Mouse (Mus musculus): ENCODE data around the gene Vamp5. TPM values are rescaled to one million over a fixed set of nuclear protein-coding genes. Genes with fewer than 3 reads are reported as not detected.
A peak's percentile ranks its signal among the peaks of the same experiment; 100 is the strongest.

Vamp5 gene
- polyA plus RNA-seq, 1 experiment from 2014 or later = 31.0 TPM

DNA sequence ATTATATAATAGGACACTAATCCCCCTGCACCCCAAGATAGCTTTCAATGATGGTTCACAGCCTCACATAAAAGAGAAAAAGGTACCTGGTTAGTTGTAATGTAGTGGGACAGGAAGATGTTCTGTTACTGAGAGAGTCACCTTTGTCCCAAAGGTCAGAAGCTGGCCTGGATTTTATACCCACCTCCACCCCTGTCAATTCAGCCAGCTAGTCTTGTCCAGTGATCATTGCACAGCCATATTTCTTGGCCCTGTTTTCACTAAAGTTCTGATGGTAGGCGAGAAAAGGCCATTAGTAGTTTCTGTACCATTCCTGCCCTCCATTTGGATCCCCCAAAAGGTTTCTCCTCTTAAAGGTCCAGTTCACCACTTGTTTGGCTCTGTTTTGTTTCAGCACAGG, 26.2 kb downstream of the Vamp5 start:
- H3K4me1 ChIP-seq (ENCODE audit: insufficient read depth) = peaks cover 6% of the 10 kb centered on the region; the same call in 1 of the 2 replicates
- TF ChIP-seq CTCF (IDR thresholded peaks at IDR 0.05; ENCODE audit: low read depth) = no peak
- H3K27ac ChIP-seq (ENCODE audit: low read depth) = no peak overlapping the region
- no peak for ATAC-seq (ENCODE audit: insufficient read depth)
- no peaks in the 10 kb centered on the region for H3K27me3 ChIP-seq (ENCODE audit: insufficient read depth, low read length)
- DNase-seq = no peak
- H3K9ac ChIP-seq = no peak overlapping the region
- no peak overlapping the region for H3K4me2 ChIP-seq
- WGBS = 68% methylated on average over 1 of the region's 1 CpGs
- H3K9me3 ChIP-seq (ENCODE audit: low read depth, low read length) = no peaks in the 10 kb centered on the region
- no peak overlapping the region for H3K4me3 ChIP-seq (ENCODE audit: low read depth, low read length)
- peaks cover 36% of the 10 kb centered on the region for H3K36me3 ChIP-seq (ENCODE audit: insufficient read depth)

- no peak for TF ChIP-seq CTCF (IDR thresholded peaks at IDR 0.05; ENCODE audit: low read depth)
- Histone ChIP-seq H3K27me3 (ENCODE audit: insufficient read depth, low read length) (no peaks in the 10 kb centered on the region), H3K27ac (ENCODE audit: low read depth) (peak overlapping the region; percentile 48; the same call in 1 of the 2 replicates), H3K4me1 (ENCODE audit: insufficient read depth) (peaks cover 9% of the 10 kb centered on the region; the same call in 1 of the 2 replicates), H3K4me2 (peak overlapping the region; percentile 33), H3K36me3 (ENCODE audit: insufficient read depth) (peaks cover 32% of the 10 kb centered on the region), H3K9me3 (ENCODE audit: low read depth, low read length) (no peaks in the 10 kb centered on the region), H3K4me3 (ENCODE audit: low read depth, low read length) (no peak overlapping the region), H3K9ac (no peak overlapping the region)
- 42% methylated on average over 5 of the region's 5 CpGs for WGBS
- DNase-seq (peak; percentile 88), ATAC-seq (ENCODE audit: insufficient read depth) (no peak)
Observed at GRCm38 (mm10) chr6:72352636-72353405, 27.4 kb downstream of the Vamp5 start.

DNA sequence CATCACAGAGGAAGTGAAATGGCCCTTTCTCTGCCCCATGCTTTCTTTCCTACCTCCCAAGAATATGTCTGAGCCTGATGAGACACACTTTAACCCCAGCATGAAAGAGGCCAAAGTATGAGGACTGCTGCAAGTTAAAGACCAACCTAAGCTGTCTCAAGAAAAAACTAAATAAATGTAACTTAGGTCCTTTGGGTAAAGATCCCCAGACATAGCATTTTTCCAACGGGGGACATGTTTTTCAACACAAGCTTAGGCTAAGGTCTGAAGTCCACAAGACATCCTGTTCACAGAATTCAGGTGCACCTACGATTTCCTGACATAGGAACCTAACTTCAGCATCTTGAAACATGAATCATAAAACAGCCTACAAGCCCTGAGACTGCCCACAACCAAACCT, 30.1 kb downstream of the Vamp5 start:
- ATAC-seq (ENCODE audit: insufficient read depth) = no peak
- TF ChIP-seq CTCF (IDR thresholded peaks at IDR 0.05; ENCODE audit: low read depth) = no peak
- no peak overlapping the region for H3K9ac ChIP-seq

GRCm38 (mm10) chr6:72348411-72348810, 31.9 kb downstream of the Vamp5 start:
- H3K4me1 ChIP-seq (ENCODE audit: insufficient read depth) = peaks cover 13% of the 10 kb centered on the region; the same call in 1 of the 2 replicates
- 0 out of 2 replicates have a peak overlapping the region, but pooled peaks have one; percentile 94 for H3K27ac ChIP-seq (ENCODE audit: low read depth)
- 62% methylated on average over 10 of the region's 10 CpGs for WGBS
- no peaks in the 10 kb centered on the region for H3K9me3 ChIP-seq (ENCODE audit: low read depth, low read length)
- no peak for TF ChIP-seq CTCF (IDR thresholded peaks at IDR 0.05; ENCODE audit: low read depth)
- ATAC-seq (ENCODE audit: insufficient read depth) = no peak
- peak overlapping the region; percentile 69 for H3K4me2 ChIP-seq
- H3K4me3 ChIP-seq (ENCODE audit: low read depth, low read length) = peak overlapping the region; percentile 92
- peaks cover 31% of the 10 kb centered on the region for H3K36me3 ChIP-seq (ENCODE audit: insufficient read depth)
- no peaks in the 10 kb centered on the region for H3K27me3 ChIP-seq (ENCODE audit: insufficient read depth, low read length)
- DNase-seq = no peak
- H3K9ac ChIP-seq = peak overlapping the region; percentile 90

More for the DNA sequence above, 30.1 kb downstream of the Vamp5 start:
- no peaks in the 10 kb centered on the region for H3K27me3 ChIP-seq (ENCODE audit: insufficient read depth, low read length)
- no peak overlapping the region for H3K4me2 ChIP-seq
- no peak overlapping the region for H3K27ac ChIP-seq (ENCODE audit: low read depth)
- peaks cover 9% of the 10 kb centered on the region; the same call in 1 of the 2 replicates for H3K4me1 ChIP-seq (ENCODE audit: insufficient read depth)
- H3K9me3 ChIP-seq (ENCODE audit: low read depth, low read length) = no peaks in the 10 kb centered on the region
- DNase-seq = no peak
- WGBS = 91% methylated on average over 2 of the region's 2 CpGs
- H3K36me3 ChIP-seq (ENCODE audit: insufficient read depth) = peaks cover 31% of the 10 kb centered on the region
- H3K4me3 ChIP-seq (ENCODE audit: low read depth, low read length) = no peak overlapping the region

GRCm38 (mm10) chr6:72347166-72347941, 32.9 kb downstream of the Vamp5 start, which contains the start of gene 0610030E20Rik:
Gene 0610030E20Rik (plus strand): TSS chr6:72347317.
- Histone ChIP-seq H3K4me2 (peak within 1 kb of the TSS; percentile 69), H3K36me3 (ENCODE audit: insufficient read depth) (peaks cover 31% of the 10 kb centered on the region), H3K9me3 (ENCODE audit: low read depth, low read length) (no peaks in the 10 kb centered on the region), H3K27ac (ENCODE audit: low read depth) (peak within 1 kb of the TSS; percentile 94), H3K4me3 (ENCODE audit: low read depth, low read length) (peak within 1 kb of the TSS; percentile 92), H3K9ac (peak within 1 kb of the TSS; percentile 90), H3K27me3 (ENCODE audit: insufficient read depth, low read length) (no peaks in the 10 kb centered on the region), H3K4me1 (ENCODE audit: insufficient read depth) (peaks cover 8% of the 10 kb centered on the region; the same call in 1 of the 2 replicates)
- TF ChIP-seq CTCF (IDR thresholded peaks at IDR 0.05; ENCODE audit: low read depth) = peak; percentile 37; the same call in 1 of the 2 replicates
- peak; percentile 88 for DNase-seq
- WGBS = under 1% methylated on average over 70 of the region's 72 CpGs
- peak; percentile 64 for ATAC-seq (ENCODE audit: insufficient read depth)

DNA sequence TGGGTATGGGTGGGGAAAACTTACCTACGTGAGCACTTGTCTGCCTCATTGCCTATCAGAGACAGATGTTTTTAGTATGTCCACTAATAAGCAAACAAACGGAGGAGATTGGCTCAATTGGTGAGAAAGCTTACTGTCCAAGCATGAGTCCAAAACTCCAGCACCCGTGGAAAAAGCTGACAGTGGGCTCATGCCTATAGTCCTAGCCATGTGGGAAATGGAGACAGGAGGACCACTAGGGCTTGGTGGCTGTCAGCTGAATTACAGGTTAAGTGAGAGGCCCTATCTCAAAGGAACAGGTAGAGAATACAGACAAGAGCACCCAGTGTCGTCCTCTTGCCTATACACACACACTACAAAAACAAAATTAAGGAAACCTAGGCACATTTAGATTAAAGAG, 34.0 kb downstream of the Vamp5 start:
- Histone ChIP-seq H3K4me2 (peak overlapping the region; percentile 69; the same call in 1 of the 2 replicates), H3K27ac (ENCODE audit: low read depth) (no peak overlapping the region), H3K27me3 (ENCODE audit: insufficient read depth, low read length) (no peaks in the 10 kb centered on the region), H3K36me3 (ENCODE audit: insufficient read depth) (peaks cover 34% of the 10 kb centered on the region), H3K9ac (no peak overlapping the region), H3K9me3 (ENCODE audit: low read depth, low read length) (no peaks in the 10 kb centered on the region), H3K4me3 (ENCODE audit: low read depth, low read length) (no peak overlapping the region), H3K4me1 (ENCODE audit: insufficient read depth) (0 out of 2 replicates have a peak, but pooled peaks cover 6% of the 10 kb centered on the region)
- ATAC-seq (ENCODE audit: insufficient read depth) (no peak), DNase-seq (no peak)
- 75% methylated on average over 4 of the region's 4 CpGs for WGBS
- TF ChIP-seq CTCF (IDR thresholded peaks at IDR 0.05; ENCODE audit: low read depth) = no peak
